Mouse (Mus musculus) right cerebral cortex, postnatal 36 days (tissue): Measurements from ENCODE around the gene Zkscan16.

Experiments
- DNase-seq, 2 experiments: peaks; one replicate each; pipeline ENCODE4 v3.0.0; 2022; ENCODE audit warnings: low spot score in 2 of 2, mixed read lengths in 1 of 2

Gene Zkscan16

DNA sequence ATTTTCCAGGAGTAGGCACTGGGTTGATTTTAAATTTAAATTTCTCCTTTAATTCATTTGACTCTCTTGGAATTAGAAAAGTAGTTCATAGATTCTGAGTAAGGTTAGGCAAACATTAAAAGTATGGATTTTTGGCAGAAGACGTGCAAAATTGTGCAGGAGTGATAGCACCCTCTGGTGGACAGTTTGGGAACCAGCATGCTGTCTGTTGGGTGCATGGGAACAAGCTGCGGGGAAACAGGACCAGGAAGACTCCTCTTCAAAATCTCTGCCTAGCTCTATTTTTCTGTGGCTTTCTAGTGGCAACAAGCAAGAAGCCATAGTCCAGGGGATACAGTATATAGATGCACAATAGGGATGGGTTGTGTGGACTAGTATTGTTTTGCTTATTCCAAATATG, 56.3 kb downstream of the Zkscan16 start:
- DNase-seq = peak; percentile 43 to 46

DNA sequence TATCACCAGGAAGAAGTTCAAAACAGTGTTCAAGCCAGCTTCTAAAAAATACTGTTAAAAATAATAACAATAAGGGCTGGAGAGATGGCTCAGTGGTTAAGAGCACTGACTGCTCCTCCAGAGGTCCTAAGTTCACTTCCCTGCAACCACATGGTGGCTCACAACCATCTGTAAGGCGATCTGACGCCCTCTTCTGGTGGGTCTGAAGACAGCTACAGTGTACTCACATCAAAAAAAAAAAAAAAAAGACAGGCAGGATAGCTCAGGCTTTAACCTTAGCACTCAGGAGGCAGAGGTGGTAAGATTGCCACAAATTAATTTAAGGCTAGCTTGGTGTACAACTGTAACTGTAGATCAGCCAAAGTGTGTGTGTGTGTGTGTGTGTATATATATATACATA, 57.2 kb downstream of the Zkscan16 start:
- DNase-seq = no peak

DNA sequence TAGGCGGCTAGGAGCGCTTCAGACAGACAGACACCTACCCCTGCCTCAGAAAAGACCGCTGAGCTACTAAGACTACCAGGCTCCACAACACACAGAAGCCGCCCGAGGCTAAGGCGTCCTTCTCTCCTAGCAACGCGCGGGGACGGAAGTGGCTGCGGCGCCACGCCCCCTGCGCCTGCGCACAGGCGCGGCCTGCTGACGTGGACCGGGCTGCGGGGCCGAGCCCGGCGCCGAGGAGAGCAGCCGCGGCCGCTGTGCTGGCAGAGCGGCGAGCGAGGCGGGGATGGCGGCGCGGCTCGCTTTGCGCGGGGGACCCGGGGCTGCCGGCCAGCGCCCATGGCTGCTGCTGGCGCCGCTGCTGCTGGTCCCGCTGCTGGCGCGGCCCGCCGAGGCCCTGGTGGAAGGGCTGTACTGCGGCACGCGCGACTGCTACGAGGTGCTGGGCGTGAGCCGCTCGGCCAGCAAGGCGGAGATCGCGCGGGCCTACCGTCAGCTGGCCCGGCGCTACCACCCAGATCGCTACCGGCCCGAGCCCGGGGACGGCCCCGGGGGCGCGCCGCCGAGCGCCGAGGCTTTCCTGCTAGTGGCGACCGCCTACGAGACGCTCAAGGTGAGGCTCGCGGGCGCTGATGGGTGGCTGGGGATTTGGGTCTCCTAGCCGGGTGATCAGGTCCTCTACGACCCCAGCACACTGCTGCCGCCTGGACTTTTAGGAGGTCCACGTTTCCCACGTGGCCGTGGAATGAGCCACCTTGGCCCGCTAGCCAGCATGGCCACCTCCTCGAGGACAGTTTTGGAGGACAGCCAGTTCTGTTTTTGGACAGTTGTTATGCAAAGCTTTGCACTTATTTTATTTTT, 59.7 kb downstream of the Zkscan16 start, which contains the start of gene Gm20503:
Gene Gm20503, plus strand, starts transcription at position 263 of the 858 bp plus-strand sequence.
- peak; percentile 85 to 88 for DNase-seq

DNA sequence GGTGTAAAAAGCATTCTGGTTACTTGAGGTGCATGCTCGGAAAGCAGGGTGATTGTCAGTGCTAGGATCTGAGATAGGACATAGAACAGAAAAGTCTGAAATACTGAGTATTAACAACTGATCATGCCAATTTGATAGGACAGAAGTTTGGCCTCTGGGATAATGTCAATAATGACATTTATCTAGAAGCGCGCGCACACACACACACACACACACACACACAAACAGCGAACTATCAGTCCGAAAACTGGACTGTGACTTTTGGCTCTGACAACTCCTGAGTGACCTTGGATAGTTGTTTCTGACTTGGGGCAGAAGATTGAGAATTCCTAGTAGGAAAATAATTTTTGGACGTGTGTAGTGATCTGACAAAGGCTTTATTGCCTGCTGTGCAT, 60.4 kb downstream of the Zkscan16 start:
- no peak for DNase-seq

DNA sequence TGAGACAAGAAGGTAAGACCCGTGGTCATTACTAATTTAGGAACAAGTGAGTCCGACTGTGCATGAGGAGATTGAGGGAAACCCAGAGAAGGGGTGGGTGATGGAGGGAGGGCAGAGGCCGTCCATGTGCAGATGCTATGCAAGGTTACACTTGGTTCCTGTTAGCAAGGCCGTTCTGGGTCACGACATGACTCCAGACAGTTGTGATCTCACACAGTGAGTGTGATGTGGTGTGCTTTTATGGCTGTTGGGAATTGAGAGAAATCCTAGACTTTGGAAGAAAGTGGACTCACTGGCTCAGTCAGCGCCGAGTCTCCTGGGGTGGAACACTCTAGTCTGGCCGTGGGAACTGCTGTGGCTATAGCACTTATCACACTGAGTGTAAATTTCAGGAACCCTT, 62.8 kb downstream of the Zkscan16 start:
- no peak for DNase-seq

DNA sequence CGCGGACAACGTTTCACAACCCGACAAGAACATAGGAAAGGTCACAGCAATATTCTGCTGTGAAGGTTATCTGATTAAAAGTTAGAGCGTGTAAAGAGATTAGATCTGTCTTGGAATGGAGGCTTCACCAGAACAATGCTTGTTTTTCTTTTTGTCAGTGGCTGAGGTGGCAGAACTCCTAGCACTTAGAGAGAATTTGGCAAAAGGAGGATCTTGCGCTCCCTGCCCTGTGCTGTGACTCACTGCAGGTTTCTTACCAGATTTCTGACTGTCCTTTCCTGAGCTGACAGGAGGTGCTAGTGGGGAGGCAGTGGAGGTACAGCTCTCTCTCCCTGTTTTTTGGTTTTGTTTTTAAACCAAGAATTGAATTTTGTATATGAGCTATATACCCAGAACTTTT, 63.6 kb downstream of the Zkscan16 start:
- no peak for DNase-seq
